28 mouse cellular contexts compared by ENCODE assay signal in genomic region chr5:72957281-72957680, GRCm38 (mm10). TPM values are rescaled to one million over a fixed set of nuclear protein-coding genes. Genes with fewer than 3 reads are reported as not detected.
"Had no signal": no experiment of that assay in that cellular context is flagged by ENCODE, and none has a peak within 500 bp of the region (broad histone marks: within the 10 kb centered on the region; RNA-seq: fewer than 3 reads in every experiment).

No protein-coding gene starts in this region.

- H3K4me1 ChIP-seq: lung, embryonic 15.5 days; midbrain, embryonic 10.5 days; midbrain, embryonic 12.5 days; neural tube, embryonic 13.5 days; neural tube, embryonic 15.5 days; stomach, embryonic 15.5 days had no signal

- H3K9me3 ChIP-seq: lung, embryonic 15.5 days; midbrain, embryonic 10.5 days; midbrain, embryonic 12.5 days; neural tube, embryonic 13.5 days; neural tube, embryonic 15.5 days; stomach, embryonic 15.5 days had no signal

- H3K9ac ChIP-seq: liver, postnatal 0 days; lung, embryonic 15.5 days; midbrain, embryonic 12.5 days; neural tube, embryonic 13.5 days; neural tube, embryonic 15.5 days; stomach, embryonic 15.5 days had no signal

- H3K4me3 ChIP-seq: lung, embryonic 15.5 days; midbrain, embryonic 10.5 days; midbrain, embryonic 12.5 days; myocyte; neural tube, embryonic 13.5 days; neural tube, embryonic 15.5 days; stomach, embryonic 15.5 days had no signal

- H3K27ac ChIP-seq: lung, embryonic 15.5 days; midbrain, embryonic 10.5 days; midbrain, embryonic 12.5 days; neural tube, embryonic 13.5 days; neural tube, embryonic 15.5 days; stomach, embryonic 15.5 days; stomach, postnatal 0 days had no signal

- H3K27me3 ChIP-seq: lung, embryonic 15.5 days; midbrain, embryonic 12.5 days; neural tube, embryonic 13.5 days; neural tube, embryonic 15.5 days; stomach, embryonic 15.5 days had no signal

- DNase-seq: liver, postnatal 0 days; lung, adult 2 months; lung, postnatal 4 days; midbrain, embryonic 14.5 days; retina, postnatal 1 day; right cerebral cortex, adult 18-20 months; right cerebral cortex, postnatal 25 days; right cerebral cortex, postnatal 4 days; thymus, adult 2 months; thymus, postnatal 25 days; thymus, postnatal 4 days had no signal

- ATAC-seq: liver, postnatal 0 days; lung, postnatal 0 days; midbrain, embryonic 16.5 days had no signal

- H3K4me2 ChIP-seq: lung, embryonic 15.5 days; midbrain, embryonic 12.5 days; neural tube, embryonic 13.5 days; neural tube, embryonic 15.5 days; stomach, embryonic 15.5 days had no signal

- H3K36me3 ChIP-seq: stomach, embryonic 15.5 days had no signal

RNA-seq across cellular contexts. Expression of gene Gm10135, which starts 17.2 kb away (rescaled TPM):
- polyA plus RNA-seq: liver, postnatal 0 days; lung, adult 2 months; lung, embryonic 15.5 days; lung, postnatal 0 days; midbrain, embryonic 10.5 days; midbrain, embryonic 12.5 days; midbrain, embryonic 14.5 days; midbrain, embryonic 16.5 days; myocyte; neural tube, embryonic 11.5 days; neural tube, embryonic 13.5 days; neural tube, embryonic 15.5 days; small intestine, adult 2 months; spleen, adult 2 months; stomach, embryonic 15.5 days; stomach, postnatal 0 days; testis, adult 2 months; thymus, adult 2 months; urinary bladder, adult 2 months had no signal

RNA-seq across cellular contexts. Expression of gene Slc10a4, which starts 49.4 kb away (rescaled TPM):
- total RNA-seq: megakaryocyte, adult 5-6 weeks; megakaryocyte-erythroid progenitor cell, adult 5-6 weeks had no signal
- polyA plus RNA-seq: liver, postnatal 0 days; spleen, adult 2 months had no signal
